Mouse (Mus musculus) kidney, adult 2 months (tissue): ENCODE data around the gene Nav1.

Source experiments
- CTCF ChIP-seq: fragments of 200-500 bp; conservative IDR thresholded peaks from 2 replicates; pipeline ENCODE4 v1.5.1; 2011; ENCODE audit warnings: low read depth, mild to moderate bottlenecking, control low read depth, low read length, moderate library complexity, mixed read lengths; ENCODE audit not compliant: insufficient read depth, insufficient read length
- POLR2A ChIP-seq: fragments of 200-500 bp; IDR thresholded peaks from one replicate; pipeline ENCODE4 v1.6.1; 2011; ENCODE audit warnings: low read depth, low read length, control low read depth

DNA sequence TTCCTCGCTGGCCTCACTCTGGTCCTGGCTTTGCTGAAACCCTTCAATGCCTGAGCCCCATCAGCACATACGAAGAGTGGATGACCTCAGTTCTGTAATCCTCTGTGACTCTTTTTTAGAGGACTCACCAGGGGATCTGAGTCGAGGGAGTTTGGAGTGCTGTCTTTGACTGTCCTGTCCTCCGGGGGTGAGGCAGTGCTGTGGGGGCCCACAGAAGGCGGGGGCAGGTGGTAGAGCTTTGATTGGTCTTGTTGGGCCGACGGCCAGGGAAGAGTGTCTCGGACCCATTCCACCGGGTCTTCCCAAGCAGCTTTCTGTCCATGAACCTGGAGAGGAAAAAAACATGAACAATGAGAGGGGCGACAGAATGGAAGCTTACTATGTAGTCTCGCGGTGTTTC is 163.6 kb downstream of the Nav1 start:
- TF ChIP-seq CTCF (no peak), POLR2A (no peak)
